In genomic region chr7:19338060-19338459, GRCm38 (mm10) we compare ENCODE assay signal across 21 mouse cellular contexts. TPM values are rescaled to one million over a fixed set of nuclear protein-coding genes. Genes with fewer than 3 reads are reported as not detected.
DNase-seq lines count a peak whose midpoint lies in the region; ATAC-seq and TF ChIP-seq lines count a peak whose summit lies in the region.
"Had no signal": no experiment of that assay in that cellular context is flagged by ENCODE, and none has a peak within 500 bp of the region (broad histone marks: within the 10 kb centered on the region; RNA-seq: fewer than 3 reads in every experiment).

No protein-coding gene starts in this region.

- H3K27me3 ChIP-seq in liver, adult 2 months (ENCODE audit: control insufficient read depth, insufficient read depth, low read length), result 0 out of 2 replicates have a peak, but pooled peaks cover 2% of the 10 kb centered on the region
- peaks cover 71% of the 10 kb centered on the region for H3K27me3 ChIP-seq in liver, embryonic 12.5 days (replicated peaks)
- no peaks in the 10 kb centered on the region for H3K27me3 ChIP-seq in myocyte (ENCODE audit: control insufficient read depth, insufficient read depth, insufficient read length)

- no peak overlapping the region for H3K4me2 ChIP-seq in liver, embryonic 12.5 days
- H3K4me2 ChIP-seq in myocyte (ENCODE audit: low read depth), result peak overlapping the region; percentile 58
- H3K4me2 ChIP-seq: embryonic facial prominence, embryonic 13.5 days; hindbrain, embryonic 14.5 days; kidney, embryonic 15.5 days; midbrain, embryonic 15.5 days had no signal

- DNase-seq in gastrocnemius, adult 2 months, result no peak
- no peak for DNase-seq in gastrocnemius, adult 8-10 months (ENCODE audit: low spot score in 2 of 2)
- DNase-seq in liver, adult 2 months (ENCODE audit: extremely low read depth, low read depth, low spot score), result peak; percentile 42
- DNase-seq: adrenal gland, postnatal 36 days; B cell, adult 2 months; cerebellum, adult 8-10 months; gastrocnemius, postnatal 25 days; layer of hippocampus, postnatal 36 days; left cerebral cortex, postnatal 4 days; lung, adult 18-20 months; thymus, postnatal 14 days had no signal

- H3K9ac ChIP-seq in liver, adult 2 months (ENCODE audit: low read depth, low read length), result no peak overlapping the region
- no peak overlapping the region for H3K9ac ChIP-seq in liver, embryonic 12.5 days
- H3K9ac ChIP-seq: embryonic facial prominence, embryonic 13.5 days; hindbrain, embryonic 14.5 days; kidney, embryonic 15.5 days; midbrain, embryonic 15.5 days had no signal

- no peaks in the 10 kb centered on the region for H3K36me3 ChIP-seq in liver, adult 2 months (ENCODE audit: control insufficient read depth, insufficient read depth, low read length)
- no peaks in the 10 kb centered on the region for H3K36me3 ChIP-seq in liver, embryonic 12.5 days
- no peaks in the 10 kb centered on the region for H3K36me3 ChIP-seq in myocyte (ENCODE audit: control insufficient read depth, insufficient read depth)
- H3K36me3 ChIP-seq: embryonic facial prominence, embryonic 13.5 days; kidney, embryonic 15.5 days; midbrain, embryonic 15.5 days had no signal

- H3K9me3 ChIP-seq in liver, embryonic 12.5 days (replicated peaks), result no peaks in the 10 kb centered on the region
- H3K9me3 ChIP-seq: embryonic facial prominence, embryonic 13.5 days; kidney, embryonic 15.5 days; midbrain, embryonic 15.5 days had no signal

- no peak for ATAC-seq in liver, embryonic 12.5 days
- no peak for ATAC-seq in megakaryocyte-erythroid progenitor cell, adult 5-6 weeks (replicated peaks; ENCODE audit: low FRiP score, low TSS enrichment, poor library complexity, severe bottlenecking)
- ATAC-seq: intestine, embryonic 16.5 days; midbrain, embryonic 15.5 days had no signal

- H3ac ChIP-seq in myocyte (ENCODE audit: control insufficient read depth, insufficient read length), result no peak overlapping the region

- H3K4me3 ChIP-seq in gastrocnemius, adult 2 months, result no peak overlapping the region
- no peak overlapping the region for H3K4me3 ChIP-seq in liver, adult 2 months (ENCODE audit: insufficient read depth, low read depth, low read length)
- H3K4me3 ChIP-seq in liver, embryonic 12.5 days, result no peak overlapping the region
- H3K4me3 ChIP-seq in brown adipose tissue, adult 24 weeks (ENCODE audit: insufficient read depth, low read depth, low read length), result no peak overlapping the region
- H3K4me3 ChIP-seq in myocyte, result no peak overlapping the region
- H3K4me3 ChIP-seq: embryonic facial prominence, embryonic 13.5 days; kidney, embryonic 15.5 days; midbrain, embryonic 15.5 days had no signal

- peaks cover 1% of the 10 kb centered on the region; the same call in 1 of the 2 replicates for H3K4me1 ChIP-seq in liver, adult 2 months (ENCODE audit: control insufficient read depth, insufficient read depth, low read length)
- peaks cover 37% of the 10 kb centered on the region for H3K4me1 ChIP-seq in liver, embryonic 12.5 days
- peaks cover 2% of the 10 kb centered on the region; the same call in 1 of the 2 replicates for H3K4me1 ChIP-seq in brown adipose tissue, adult 24 weeks (ENCODE audit: control insufficient read depth, insufficient read depth, insufficient read length, low read length)

- WGBS in liver, adult 2 months, result 52% methylated on average over 2 of the region's 2 CpGs
- 34% methylated on average over 2 of the region's 2 CpGs for WGBS in liver, embryonic 12.5 days (ENCODE audit: insufficient replicate concordance)

- TF ChIP-seq CTCF in gastrocnemius, adult 2 months (IDR thresholded peaks at IDR 0.05), result no peak
- TF ChIP-seq CTCF in liver, adult 2 months (IDR thresholded peaks at IDR 0.05; ENCODE audit: low read depth, low read length), result no peak

- TF ChIP-seq POLR2A in liver, adult 2 months (IDR thresholded peaks at IDR 0.05; ENCODE audit: extremely low read depth, insufficient read depth, low read length), result no peak
- no peak for TF ChIP-seq POLR2A in myocyte (IDR thresholded peaks at IDR 0.05; ENCODE audit: insufficient read length, low read depth)

- no peaks in the 10 kb centered on the region for H3K79me2 ChIP-seq in liver, adult 2 months (ENCODE audit: control insufficient read depth, insufficient read depth, low read length)
- peaks cover 16% of the 10 kb centered on the region for H3K79me2 ChIP-seq in myocyte (ENCODE audit: control insufficient read depth, insufficient read depth)

- intact Hi-C loops in gastrocnemius, adult 2 months (cut with DNase I), result no loop called here

- H3K27ac ChIP-seq in gastrocnemius, adult 2 months, result peak overlapping the region; percentile 62
- no peak overlapping the region for H3K27ac ChIP-seq in liver, adult 2 months (replicated peaks; ENCODE audit: insufficient read depth, low read depth, low read length)
- H3K27ac ChIP-seq in liver, embryonic 12.5 days, result no peak overlapping the region
- H3K27ac ChIP-seq in brown adipose tissue, adult 24 weeks (replicated peaks; ENCODE audit: low read depth, low read length), result peak overlapping the region; percentile 25
- H3K27ac ChIP-seq: embryonic facial prominence, embryonic 13.5 days; hindbrain, embryonic 14.5 days; kidney, embryonic 15.5 days; midbrain, embryonic 15.5 days; stomach, postnatal 0 days had no signal

TF ChIP-seq in myocyte, 11 proteins besides CTCF, POLR2A, EP300 and RAD21:
- TF ChIP-seq E2F4 (IDR thresholded peaks at IDR 0.05; ENCODE audit: insufficient read depth) (no peak), MAX (IDR thresholded peaks at IDR 0.05; ENCODE audit: low read depth) (no peak), POLR2AphosphoS2 (IDR thresholded peaks at IDR 0.05; ENCODE audit: insufficient read length, low read depth) (no peak), SRF (IDR thresholded peaks at IDR 0.05; ENCODE audit: control insufficient read depth, insufficient read length, low read depth) (no peak), REST (IDR thresholded peaks at IDR 0.05; ENCODE audit: insufficient read depth, insufficient read length) (no peak), USF1 (IDR thresholded peaks at IDR 0.05; ENCODE audit: low read depth) (no peak)

RNA-seq across cellular contexts. Expression of gene Ercc1, which starts 6.5 kb away (rescaled TPM):
- total RNA-seq in gastrocnemius, adult 2 months (2021), result 10 to 100 TPM; 28.1 to 30.4 TPM
- total RNA-seq in gastrocnemius, adult 8-10 months (2022), result 10 to 100 TPM; 27.1 to 33.7 (median 28.7) TPM
- total RNA-seq in liver, adult 2 months (2014; rRNA removed), result 6.5 and 6.6 TPM in 2 replicates
- polyA plus RNA-seq in liver, adult 2 months (2012; rRNA removed), result 8.5 and 9.4 TPM in 2 replicates
- polyA plus RNA-seq in liver, embryonic 12.5 days (2016; fragmentation: Nextera tagmentation; extraction: Ambion mirVana), result 25.8 and 31.5 TPM in 2 replicates
- 32.6 and 38.4 TPM in 2 replicates for polyA plus RNA-seq in brown adipose tissue, adult 24 weeks (2012; ENCODE audit: insufficient read depth, insufficient read length, missing spikeins)
- polyA plus RNA-seq in myocyte (2012; fragmentation: generic; extraction: Trizol), result 83.1 TPM
- total RNA-seq in megakaryocyte-erythroid progenitor cell, adult 5-6 weeks (2014; fragmentation: Nextera tagmentation), result 31.3 and 51.5 TPM in 2 replicates
- total RNA-seq in megakaryocyte-erythroid progenitor cell, adult 5-6 weeks (2017), result 19.8 and 23.8 TPM in 2 replicates

RNA-seq across cellular contexts. Expression of gene Cd3eap, which starts 21.2 kb away (rescaled TPM):
- 10 to 100 TPM; 11.4 to 11.5 TPM for total RNA-seq in gastrocnemius, adult 2 months (2021)
- total RNA-seq in gastrocnemius, adult 8-10 months (2022), result 10 to 100 TPM in 3 of 4 experiments, 1 to 10 TPM in 1; 8.9 to 13.9 (median 11.2) TPM
- total RNA-seq in liver, adult 2 months (2014; rRNA removed), result 1.3 and 1.7 TPM in 2 replicates
- 6.5 and 7.0 TPM in 2 replicates for polyA plus RNA-seq in liver, adult 2 months (2012; rRNA removed)
- 19.5 and 19.9 TPM in 2 replicates for polyA plus RNA-seq in liver, embryonic 12.5 days (2016; fragmentation: Nextera tagmentation; extraction: Ambion mirVana)
- polyA plus RNA-seq in brown adipose tissue, adult 24 weeks (2012; ENCODE audit: insufficient read depth, insufficient read length, missing spikeins), result 3.3 and 5.5 TPM in 2 replicates
- 13.7 TPM for polyA plus RNA-seq in myocyte (2012; fragmentation: generic; extraction: Trizol)
- total RNA-seq in megakaryocyte-erythroid progenitor cell, adult 5-6 weeks (2014; fragmentation: Nextera tagmentation), result 17.2 and 36.6 TPM in 2 replicates
- total RNA-seq in megakaryocyte-erythroid progenitor cell, adult 5-6 weeks (2017), result 34.9 and 47.7 TPM in 2 replicates

RNA-seq across cellular contexts. Expression of gene Ppp1r13l, which starts 21.5 kb away (rescaled TPM):
- total RNA-seq in gastrocnemius, adult 2 months (2021), result 1 to 10 TPM; 2.1 to 4.9 TPM
- total RNA-seq in gastrocnemius, adult 8-10 months (2022), result 1 to 10 TPM; 2.8 to 6.3 (median 4.1) TPM
- 0.18 and 0.20 TPM in 2 replicates for total RNA-seq in liver, adult 2 months (2014; rRNA removed)
- 3.0 and 4.6 TPM in 2 replicates for polyA plus RNA-seq in liver, adult 2 months (2012; rRNA removed)
- 1.7 and 1.9 TPM in 2 replicates for polyA plus RNA-seq in liver, embryonic 12.5 days (2016; fragmentation: Nextera tagmentation; extraction: Ambion mirVana)
- 1.7 and 4.1 TPM in 2 replicates for polyA plus RNA-seq in brown adipose tissue, adult 24 weeks (2012; ENCODE audit: insufficient read depth, insufficient read length, missing spikeins)
- polyA plus RNA-seq in myocyte (2012; fragmentation: generic; extraction: Trizol), result 36.0 TPM
- 4.3 and 6.5 TPM in 2 replicates for total RNA-seq in megakaryocyte-erythroid progenitor cell, adult 5-6 weeks (2014; fragmentation: Nextera tagmentation)
- total RNA-seq in megakaryocyte-erythroid progenitor cell, adult 5-6 weeks (2017), result 0.30 TPM in 1 of 2 replicates, not detected in the other

RNA-seq across cellular contexts. Expression of gene Fosb, which starts 28.2 kb away (rescaled TPM):
- total RNA-seq in gastrocnemius, adult 2 months (2021), result under 1 TPM; 0.22 to 0.59 TPM
- total RNA-seq in gastrocnemius, adult 8-10 months (2022), result under 1 TPM; 0.16 to 0.86 (median 0.30) TPM
- total RNA-seq in liver, adult 2 months (2014; rRNA removed), result 0.07 and 0.09 TPM in 2 replicates
- 0.06 and 0.11 TPM in 2 replicates for polyA plus RNA-seq in liver, adult 2 months (2012; rRNA removed)
- polyA plus RNA-seq in liver, embryonic 12.5 days (2016; fragmentation: Nextera tagmentation; extraction: Ambion mirVana), result 0.04 and 0.05 TPM in 2 replicates
- polyA plus RNA-seq in brown adipose tissue, adult 24 weeks (2012; ENCODE audit: insufficient read depth, insufficient read length, missing spikeins), result 2.7 and 48.0 TPM in 2 replicates
- polyA plus RNA-seq in myocyte (2012; fragmentation: generic; extraction: Trizol), result 0.82 TPM
- total RNA-seq in megakaryocyte-erythroid progenitor cell, adult 5-6 weeks (2014; fragmentation: Nextera tagmentation), result 4.2 and 4.8 TPM in 2 replicates
- 52.4 and 77.0 TPM in 2 replicates for total RNA-seq in megakaryocyte-erythroid progenitor cell, adult 5-6 weeks (2017)
- polyA plus RNA-seq: midbrain, embryonic 15.5 days had no signal

RNA-seq across cellular contexts. Expression of gene Ercc2, which starts 43.8 kb away (rescaled TPM):
- 10 to 100 TPM in 1 of 2 experiments, 1 to 10 TPM in 1; 8.5 to 10.7 TPM for total RNA-seq in gastrocnemius, adult 2 months (2021)
- 10 to 100 TPM in 2 of 4 experiments, 1 to 10 TPM in 2; 7.5 to 14.9 (median 10.4) TPM for total RNA-seq in gastrocnemius, adult 8-10 months (2022)
- total RNA-seq in liver, adult 2 months (2014; rRNA removed), result 8.7 and 9.4 TPM in 2 replicates
- polyA plus RNA-seq in liver, adult 2 months (2012; rRNA removed), result 18.7 and 26.8 TPM in 2 replicates
- 9.9 and 10.9 TPM in 2 replicates for polyA plus RNA-seq in liver, embryonic 12.5 days (2016; fragmentation: Nextera tagmentation; extraction: Ambion mirVana)
- 4.4 and 6.4 TPM in 2 replicates for polyA plus RNA-seq in brown adipose tissue, adult 24 weeks (2012; ENCODE audit: insufficient read depth, insufficient read length, missing spikeins)
- polyA plus RNA-seq in myocyte (2012; fragmentation: generic; extraction: Trizol), result 11.5 TPM
- total RNA-seq in megakaryocyte-erythroid progenitor cell, adult 5-6 weeks (2014; fragmentation: Nextera tagmentation), result 27.7 and 39.0 TPM in 2 replicates
- total RNA-seq in megakaryocyte-erythroid progenitor cell, adult 5-6 weeks (2017), result 18.7 and 21.2 TPM in 2 replicates

Comparison
In these comparisons a context has a peak if more than half of its experiments do, and no peak if none do; other contexts are left out.
1. H3K27ac ChIP-seq: peak in gastrocnemius, adult 2 months (single experiment) and brown adipose tissue, adult 24 weeks (single experiment); none in liver, adult 2 months (single experiment) and liver, embryonic 12.5 days (single experiment).